Mouse (Mus musculus): ENCODE results near the gene Snrk.

Snrk gene

DNA sequence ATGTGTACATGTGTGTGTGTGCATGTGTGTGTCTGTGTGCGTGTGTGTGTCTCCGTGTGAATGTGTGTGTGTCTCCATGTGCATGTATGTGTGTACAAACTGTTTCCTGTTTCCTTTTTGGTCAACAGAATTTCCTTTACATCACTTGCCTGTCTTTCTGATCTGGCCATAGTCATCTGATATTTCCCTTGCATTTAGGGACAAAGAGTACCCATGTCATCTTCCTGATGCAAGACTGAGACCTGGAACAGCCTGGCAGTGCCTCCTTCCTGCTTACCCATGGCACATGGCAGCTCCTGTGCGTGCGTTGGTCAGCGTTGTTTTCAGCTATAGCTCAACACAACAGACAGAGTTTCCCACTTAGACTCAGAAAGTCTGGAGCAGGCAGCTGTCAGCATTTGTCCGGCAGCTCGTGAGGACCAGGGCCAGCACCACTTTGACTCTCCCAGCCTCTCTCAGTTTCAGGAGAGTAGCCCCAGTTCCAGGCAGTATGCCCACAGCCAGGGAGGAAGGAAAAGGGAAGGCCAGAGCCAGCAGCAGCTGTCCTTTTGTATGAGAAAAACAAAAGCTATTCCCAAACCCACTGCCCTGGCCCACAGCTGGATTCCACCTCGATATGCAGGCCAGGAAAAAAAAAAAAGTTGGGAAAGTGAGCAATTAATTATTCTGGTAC, 7.4 kb upstream of the Snrk start:
- no peak for DNase-seq

DNA sequence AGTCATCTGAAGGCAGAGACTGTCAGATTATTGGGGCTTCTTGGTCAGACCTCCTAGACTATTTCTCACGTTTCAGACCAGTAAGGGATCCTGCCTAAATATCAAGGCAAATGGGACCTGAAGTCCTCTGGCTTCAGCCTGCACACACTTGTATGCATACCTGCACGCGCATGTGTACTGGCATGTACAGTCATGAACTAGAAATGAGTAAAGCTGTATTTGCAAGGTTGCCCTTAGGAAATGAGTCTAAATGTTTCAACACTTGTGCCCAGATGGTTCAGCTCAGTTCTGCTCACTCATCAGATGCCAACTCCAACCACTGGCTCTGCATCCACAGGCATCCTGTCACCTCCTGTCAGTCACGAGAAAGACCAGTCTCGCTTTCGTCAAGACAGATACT, 6.6 kb upstream of the Snrk start:
- no peak for DNase-seq

GRCm38 (mm10) chr9:122110921-122111320, 6.1 kb upstream of the Snrk start:
- no peak for DNase-seq

DNA sequence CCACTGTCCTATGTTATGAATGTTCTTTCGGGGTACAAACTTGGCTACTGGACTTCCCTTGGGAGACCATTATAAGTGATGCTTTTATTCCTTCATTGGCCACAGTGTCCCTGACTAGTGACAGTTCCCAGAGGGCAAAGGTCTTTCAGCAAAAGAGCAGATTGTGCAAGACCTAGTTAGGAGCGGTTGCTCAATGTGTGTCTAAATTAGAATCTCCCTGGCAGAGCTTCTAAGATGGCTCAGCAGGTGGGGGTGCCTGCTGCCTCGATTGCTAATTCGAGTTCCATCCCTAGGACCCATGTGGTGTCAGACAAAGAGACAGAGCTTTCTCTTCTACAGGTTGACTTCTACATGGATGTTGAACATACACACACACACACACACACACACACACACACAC, 1.5 kb upstream of the Snrk start:
- peak; percentile 61 for DNase-seq

DNA sequence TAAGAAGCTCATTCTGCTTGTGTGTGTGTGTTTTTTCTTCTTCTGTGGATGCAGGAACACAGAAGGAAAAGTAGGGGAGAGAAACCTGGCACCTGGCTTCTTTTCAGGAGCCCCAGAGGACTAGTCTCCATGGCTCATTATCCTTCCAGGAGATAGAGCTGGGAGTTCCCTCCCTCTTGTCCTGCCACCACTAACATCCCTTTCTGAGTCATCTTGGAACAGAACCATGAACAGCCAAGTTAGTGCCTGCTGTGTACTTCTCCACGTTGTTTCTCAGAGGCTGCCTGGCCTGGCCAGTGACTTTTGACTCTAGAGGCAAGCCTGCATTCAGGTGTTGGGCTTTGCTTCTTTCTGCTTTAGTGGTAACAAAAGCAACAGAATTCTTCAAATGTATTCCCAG, 707 bp upstream of the Snrk start:
- peak; percentile 57 for DNase-seq

- peak; percentile 49 for DNase-seq
Observed at GRCm38 (mm10) chr9:122117692-122118529, 845 bp downstream of the Snrk start.

GRCm38 (mm10) chr9:122120089-122120488, 3.0 kb downstream of the Snrk start:
- DNase-seq: peak; percentile 82

DNA sequence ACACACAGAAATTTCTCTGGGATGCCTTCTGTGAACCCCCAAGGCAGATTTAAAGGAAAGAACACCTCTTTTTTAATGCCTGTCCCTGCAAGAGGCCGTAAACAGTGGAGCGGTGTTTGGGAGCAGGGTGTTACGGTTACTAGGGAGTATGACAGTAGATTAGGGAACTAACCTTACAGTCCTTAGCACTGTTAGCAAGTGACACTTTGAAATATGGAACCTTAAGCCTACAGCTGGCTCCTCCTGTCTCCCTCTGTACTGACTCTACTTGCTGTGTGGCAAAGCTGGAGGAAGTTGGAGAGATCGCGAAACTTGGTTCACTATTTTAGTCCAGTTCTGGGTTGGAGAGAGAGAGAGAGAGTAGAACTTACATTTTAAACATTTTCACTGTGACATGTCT, 5.0 kb downstream of the Snrk start:
- DNase-seq: no peak

DNA sequence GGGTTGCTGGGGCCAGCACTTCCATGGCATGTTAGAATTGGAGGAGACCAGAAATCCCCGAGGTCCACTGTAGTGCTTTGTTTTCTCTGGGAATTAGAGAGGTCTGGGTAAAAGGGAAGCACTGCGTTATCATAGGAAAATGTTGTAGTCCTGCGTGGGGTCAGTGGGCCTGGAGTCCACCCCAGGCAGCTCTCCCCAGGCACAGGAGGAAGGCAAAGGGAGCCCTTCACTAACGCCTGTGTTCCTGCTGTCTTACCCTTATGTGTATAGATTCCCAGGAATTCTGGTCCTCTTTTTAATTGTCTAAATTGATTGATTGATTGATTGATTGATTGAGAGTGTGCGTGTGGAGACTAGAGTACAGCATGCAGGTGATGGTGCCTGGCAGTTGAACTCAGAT, 6.1 kb downstream of the Snrk start:
- DNase-seq: no peak

DNA sequence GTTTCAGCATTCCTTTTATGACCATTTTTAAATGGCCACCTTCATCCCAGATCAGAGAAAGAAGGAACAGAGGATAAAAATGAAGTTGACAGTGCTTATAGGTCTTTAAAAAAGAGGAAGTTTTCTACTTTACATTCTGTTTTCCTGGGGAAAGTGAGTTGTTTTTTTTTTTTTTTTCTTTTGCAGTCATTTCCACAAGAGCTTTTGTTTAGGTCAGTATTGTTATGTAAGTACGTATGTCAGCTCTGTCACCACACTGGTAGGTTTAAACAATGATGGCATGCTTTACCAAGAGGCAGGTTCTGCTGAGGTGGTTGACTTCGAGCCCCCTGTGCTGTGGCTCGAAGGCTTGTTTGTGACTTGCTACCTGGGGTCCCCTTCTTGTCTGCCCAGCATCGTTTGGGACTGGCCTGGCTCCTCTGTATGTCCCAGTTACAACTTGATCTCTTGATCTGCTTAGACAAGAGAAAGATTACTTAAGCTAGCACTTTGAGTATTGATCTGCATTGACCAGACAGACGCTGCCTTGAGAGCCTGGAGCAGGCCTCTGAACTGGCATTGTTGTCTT, 8.7 kb downstream of the Snrk start:
- DNase-seq: no peak

GRCm38 (mm10) chr9:122126790-122127189, 9.7 kb downstream of the Snrk start:
- DNase-seq: no peak

- DNase-seq: no peak
Observed at GRCm38 (mm10) chr9:122127271-122127785, 10.3 kb downstream of the Snrk start.

DNA sequence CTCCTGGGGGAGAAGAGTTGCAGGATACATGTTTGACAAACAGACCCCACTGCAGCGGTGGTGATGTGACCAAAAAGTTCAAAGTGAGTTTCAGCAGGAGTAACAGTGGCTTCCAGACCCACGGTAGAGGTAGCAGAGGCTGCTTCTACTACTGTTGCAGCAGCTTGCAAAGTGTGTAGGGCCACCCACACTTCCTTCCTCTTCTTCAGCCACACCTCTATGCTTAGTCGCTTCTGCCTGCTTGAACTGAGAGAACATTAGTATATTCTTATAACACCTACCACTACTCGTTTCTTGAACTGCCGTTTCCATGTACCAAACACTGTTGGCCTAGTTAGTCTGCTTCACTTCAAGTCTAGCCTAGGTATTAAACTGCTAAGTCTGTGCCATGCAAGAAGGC, 11.6 kb downstream of the Snrk start:
- DNase-seq: no peak

- DNase-seq: no peak
Observed at GRCm38 (mm10) chr9:122130666-122131065, 13.6 kb downstream of the Snrk start.

- DNase-seq: no peak
Observed at GRCm38 (mm10) chr9:122132145-122132544, 15.1 kb downstream of the Snrk start.

GRCm38 (mm10) chr9:122135095-122135884, 18.2 kb downstream of the Snrk start:
- no peak for DNase-seq

GRCm38 (mm10) chr9:122135885-122136170, 18.8 kb downstream of the Snrk start:
- no peak for DNase-seq

- no peak for DNase-seq
Observed at GRCm38 (mm10) chr9:122137960-122138359, 20.9 kb downstream of the Snrk start.

GRCm38 (mm10) chr9:122138371-122139029, 21.4 kb downstream of the Snrk start:
- no peak for DNase-seq

DNA sequence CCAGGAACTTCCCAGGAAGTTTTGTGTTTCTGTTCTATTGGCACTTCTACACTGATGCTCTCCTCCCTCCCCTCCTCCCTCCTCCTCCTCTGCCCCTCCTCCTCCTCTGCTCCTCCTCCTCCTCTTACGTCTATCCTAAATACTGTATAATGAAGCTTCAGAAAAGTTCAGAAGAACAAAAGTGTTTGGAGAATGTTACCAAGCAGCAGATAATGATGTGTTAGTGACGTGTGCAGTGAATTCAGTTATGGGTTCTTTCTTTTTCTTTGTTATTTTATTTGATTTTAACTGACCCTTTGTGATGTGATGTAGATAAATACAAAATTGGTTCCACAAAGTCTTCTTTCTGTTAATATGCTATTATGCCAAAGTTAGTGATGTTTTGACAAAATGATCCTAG, 22.2 kb downstream of the Snrk start:
- DNase-seq: no peak

- no peak for DNase-seq
Observed at GRCm38 (mm10) chr9:122143219-122143618, 26.2 kb downstream of the Snrk start.

DNA sequence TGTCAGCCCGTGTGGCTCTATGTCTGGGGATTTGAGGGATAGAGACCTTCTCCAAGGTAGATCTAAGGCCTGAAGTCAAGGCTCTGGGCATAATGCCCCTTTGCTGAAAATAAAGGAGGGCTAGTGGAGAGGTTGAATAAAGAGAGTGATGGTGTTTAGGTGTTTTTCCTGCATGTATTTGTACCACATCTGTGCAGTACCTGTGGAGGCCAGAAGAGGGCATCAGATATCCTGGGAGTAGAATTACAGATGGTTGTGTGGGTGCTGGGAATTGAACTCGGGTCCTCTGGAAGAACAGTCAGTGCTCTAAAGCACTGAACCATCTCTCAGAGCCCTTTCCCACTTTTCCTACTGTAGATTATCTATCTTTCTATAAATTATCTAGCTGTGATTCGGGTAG, 27.7 kb downstream of the Snrk start:
- DNase-seq: no peak

- no peak for DNase-seq
Observed at GRCm38 (mm10) chr9:122145677-122146076, 28.6 kb downstream of the Snrk start.
